Mouse (Mus musculus) G1E (cell line): Measurements from ENCODE around the gene Tulp4. TPM values are rescaled to one million over a fixed set of nuclear protein-coding genes. Genes with fewer than 3 reads are reported as not detected.

Experiments used
- ATAC-seq: 2 replicates; pipeline ENCODE4 v1.8.0; 2016; ENCODE audit warnings: mild to moderate bottlenecking; ENCODE audit not compliant: insufficient number of reproducible peaks, poor library complexity, low FRiP score, severe bottlenecking; ENCODE audit errors: extremely low read depth
- DNase-seq: peaks from one replicate; pipeline ENCODE4 v3.0.0; 2012; ENCODE audit warnings: low spot score
- H3K27me3 ChIP-seq: 2 replicates; pipeline ENCODE4 v1.6.1; 2012; ENCODE audit warnings: mild to moderate bottlenecking, low read length, inconsistent platforms; ENCODE audit not compliant: insufficient read depth
- H3K36me3 ChIP-seq: replicated peaks from 2 replicates; pipeline ENCODE3; 2012; ENCODE audit warnings: mild to moderate bottlenecking, inconsistent platforms
- H3K4me1 ChIP-seq: 2 replicates; pipeline ENCODE4 v1.6.1; 2012; ENCODE audit warnings: low read depth, low read length, inconsistent platforms, mixed read lengths; ENCODE audit not compliant: insufficient read depth
- H3K4me3 ChIP-seq: 2 replicates; pipeline ENCODE4 v1.5.1; 2012; ENCODE audit warnings: low read depth, mild to moderate bottlenecking, inconsistent platforms, low read length, moderate library complexity, mixed read lengths
- H3K9me3 ChIP-seq: replicated peaks from 2 replicates; pipeline ENCODE4 v1.6.1; 2012; ENCODE audit warnings: inconsistent platforms
- CTCF ChIP-seq: IDR thresholded peaks from 2 replicates; pipeline ENCODE4 v1.5.1; 2012; ENCODE audit warnings: low read depth, low read length, inconsistent platforms, mixed read lengths
- GATA1 ChIP-seq: IDR thresholded peaks from 2 replicates; pipeline ENCODE4 v1.6.1; 2012; ENCODE audit warnings: borderline replicate concordance, low read length, inconsistent platforms, mixed read lengths
- GATA2 ChIP-seq: IDR thresholded peaks from 2 replicates; pipeline ENCODE4 v1.6.1; 2012; ENCODE audit warnings: low read depth, low read length, inconsistent platforms, borderline replicate concordance
- POLR2AphosphoS5 ChIP-seq: IDR thresholded peaks from 2 replicates; pipeline ENCODE4 v1.6.1; 2012; ENCODE audit warnings: low read depth, low read length, inconsistent platforms; ENCODE audit not compliant: insufficient replicate concordance
- TAL1 ChIP-seq: conservative IDR thresholded peaks from 2 replicates; pipeline ENCODE4 v1.6.1; 2012; ENCODE audit warnings: low read depth, low read length, inconsistent platforms, mixed read lengths
- polyA plus RNA-seq: library from polyadenylated mRNA; stranded (reverse); fragments of >175 nt; gene quantifications from 2 replicates; pipeline ENCODE4 v1.2.3, GENCODE M21; 2012
- total RNA-seq, 2 experiments: library from RNA; stranded (forward) in 1 of 2; stranded (reverse) in 1 of 2; fragments of 200-1000 nt in 1 of 2; fragments of >200 nt in 1 of 2; fragmentation: Nextera tagmentation in 1 of 2; gene quantifications; 2 replicates each; pipeline ENCODE4 v1.2.3; 2014 to 2017

Gene Tulp4
- total and polyA plus RNA-seq, 3 experiments, result 19.3 to 61.2 (median 53.0) TPM

DNA sequence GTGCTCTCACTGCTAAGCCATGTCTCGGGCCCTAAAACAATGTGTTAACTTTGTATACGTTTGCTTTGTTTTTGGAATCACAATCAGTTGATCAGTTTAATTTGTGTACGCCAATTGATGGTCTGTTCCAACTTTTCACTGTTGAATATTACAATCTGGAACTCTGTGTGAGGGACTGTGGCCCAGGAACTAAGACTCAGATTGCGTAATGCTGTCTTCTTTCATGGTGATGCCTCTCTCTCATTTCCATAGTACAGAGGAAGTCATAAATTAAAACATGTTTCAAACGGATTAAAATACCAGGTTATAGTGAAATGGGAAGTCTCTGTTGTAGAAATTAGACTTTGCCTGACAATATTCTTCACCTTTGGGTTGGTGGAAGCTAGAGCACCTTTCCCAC, 83.0 kb downstream of the Tulp4 start:
- H3K4me1 ChIP-seq, result no peaks in the 10 kb centered on the region
- no peaks in the 10 kb centered on the region for H3K27me3 ChIP-seq
- H3K4me3 ChIP-seq, result no peak overlapping the region
- no peak for TF ChIP-seq CTCF
- no peak for TF ChIP-seq POLR2AphosphoS5
- no peak for TF ChIP-seq TAL1
- no peak for TF ChIP-seq GATA2
- no peak for TF ChIP-seq GATA1
- no peak for DNase-seq
- H3K36me3 ChIP-seq, result peaks cover 20% of the 10 kb centered on the region
- H3K9me3 ChIP-seq, result no peaks in the 10 kb centered on the region
- no peak for ATAC-seq

DNA sequence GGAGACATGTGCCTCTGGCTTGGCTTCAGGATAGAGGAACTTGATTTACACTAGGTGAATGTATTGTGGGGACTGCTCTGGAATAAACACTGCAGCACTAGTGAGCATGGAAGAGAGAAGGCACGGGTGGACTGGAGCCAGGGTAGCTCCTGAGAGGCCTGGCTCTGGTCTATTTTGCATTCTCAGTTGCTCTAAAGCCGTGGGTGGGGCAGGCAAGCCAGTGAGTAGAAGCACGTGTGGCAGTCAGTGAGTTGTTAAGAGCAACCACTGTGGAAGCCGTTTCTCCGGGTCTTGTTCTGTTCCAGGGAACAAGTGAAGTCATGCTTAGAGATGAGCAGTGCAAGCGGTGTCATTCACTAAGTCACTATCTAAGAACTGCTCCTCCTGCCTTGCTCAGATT, 86.0 kb downstream of the Tulp4 start:
- H3K36me3 ChIP-seq, result peaks cover 7% of the 10 kb centered on the region
- H3K4me1 ChIP-seq, result no peaks in the 10 kb centered on the region

GRCm38 (mm10) chr17:6195390-6195789, 89.2 kb downstream of the Tulp4 start:
- no peak for DNase-seq
- no peaks in the 10 kb centered on the region for H3K9me3 ChIP-seq
- TF ChIP-seq TAL1 (no peak), CTCF (no peak), POLR2AphosphoS5 (no peak), GATA1 (no peak), GATA2 (no peak)
- H3K27me3 ChIP-seq, result no peaks in the 10 kb centered on the region
- H3K4me3 ChIP-seq, result no peak overlapping the region
- peaks cover 10% of the 10 kb centered on the region for H3K36me3 ChIP-seq
- no peak for ATAC-seq
- no peaks in the 10 kb centered on the region for H3K4me1 ChIP-seq

More for the DNA sequence above, 86.0 kb downstream of the Tulp4 start:
- no peaks in the 10 kb centered on the region for H3K27me3 ChIP-seq
- no peak for ATAC-seq
- H3K4me3 ChIP-seq, result no peak overlapping the region
- TF ChIP-seq CTCF, result no peak
- no peak for TF ChIP-seq POLR2AphosphoS5
- TF ChIP-seq TAL1, result no peak
- TF ChIP-seq GATA2, result no peak
- TF ChIP-seq GATA1, result no peak
- no peak for DNase-seq
- H3K9me3 ChIP-seq, result no peaks in the 10 kb centered on the region

DNA sequence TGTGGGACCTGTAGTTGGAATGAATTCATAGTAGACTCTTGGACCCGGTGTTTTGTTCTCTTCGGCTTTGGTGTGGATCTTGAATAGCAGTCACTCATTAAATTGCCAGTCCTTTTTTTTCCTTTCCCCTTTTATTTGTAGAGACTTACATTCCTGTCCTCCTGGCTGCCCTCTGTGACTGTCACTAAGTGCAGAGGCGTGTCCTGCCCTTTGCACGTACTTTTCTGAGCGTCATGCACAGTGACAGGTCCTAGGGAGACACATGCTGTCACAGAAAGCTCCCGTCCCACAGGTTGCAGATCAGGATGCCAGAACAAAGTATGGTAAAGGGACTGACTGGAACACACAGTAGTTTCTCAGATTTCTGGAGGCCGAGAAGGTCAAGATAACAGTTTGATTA, 91.3 kb downstream of the Tulp4 start:
- H3K9me3 ChIP-seq, result no peaks in the 10 kb centered on the region
- ATAC-seq, result no peak
- no peak overlapping the region for H3K4me3 ChIP-seq
- no peak for DNase-seq
- no peaks in the 10 kb centered on the region for H3K27me3 ChIP-seq
- peaks cover 15% of the 10 kb centered on the region for H3K36me3 ChIP-seq
- TF ChIP-seq TAL1 (no peak), POLR2AphosphoS5 (no peak), CTCF (no peak), GATA2 (no peak), GATA1 (no peak)
- H3K4me1 ChIP-seq, result no peaks in the 10 kb centered on the region

DNA sequence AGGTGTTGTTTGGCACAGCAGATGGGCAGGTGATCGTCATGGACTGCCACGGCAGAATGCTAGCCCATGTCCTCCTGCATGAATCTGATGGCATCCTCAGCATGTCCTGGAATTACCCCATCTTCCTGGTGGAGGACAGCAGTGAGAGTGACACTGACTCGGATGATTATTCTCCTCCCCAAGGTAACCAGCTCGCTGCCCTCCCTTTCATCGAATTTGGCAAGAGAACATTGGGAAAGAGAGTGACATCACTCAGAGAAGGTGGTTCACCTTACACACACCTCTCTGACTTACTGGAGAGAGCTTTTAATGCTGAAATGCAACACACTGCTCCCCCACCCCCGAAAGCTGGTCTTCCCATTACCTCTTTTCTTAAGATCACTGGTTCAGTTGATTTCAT, 92.4 kb downstream of the Tulp4 start:
- peaks cover 18% of the 10 kb centered on the region for H3K36me3 ChIP-seq
- ATAC-seq (no peak), DNase-seq (no peak)
- no peaks in the 10 kb centered on the region for H3K27me3 ChIP-seq
- H3K4me3 ChIP-seq, result no peak overlapping the region
- no peaks in the 10 kb centered on the region for H3K9me3 ChIP-seq
- H3K4me1 ChIP-seq, result no peaks in the 10 kb centered on the region
- TF ChIP-seq TAL1, result no peak
- no peak for TF ChIP-seq POLR2AphosphoS5
- no peak for TF ChIP-seq CTCF
- no peak for TF ChIP-seq GATA1
- TF ChIP-seq GATA2, result no peak

GRCm38 (mm10) chr17:6199166-6199565, 92.9 kb downstream of the Tulp4 start:
- H3K27me3 ChIP-seq, result no peaks in the 10 kb centered on the region
- H3K4me3 ChIP-seq, result no peak overlapping the region
- ATAC-seq, result no peak
- no peak for DNase-seq
- peaks cover 18% of the 10 kb centered on the region for H3K36me3 ChIP-seq
- TF ChIP-seq GATA2, result no peak
- TF ChIP-seq POLR2AphosphoS5, result no peak
- no peak for TF ChIP-seq CTCF
- TF ChIP-seq GATA1, result no peak
- TF ChIP-seq TAL1, result no peak
- H3K9me3 ChIP-seq, result no peaks in the 10 kb centered on the region
- no peaks in the 10 kb centered on the region for H3K4me1 ChIP-seq
